Mouse (Mus musculus) liver, embryonic 16.5 days (tissue): ENCODE results near the gene Cc2d1a. TPM values are rescaled to one million over a fixed set of nuclear protein-coding genes. Genes with fewer than 3 reads are reported as not detected.
A peak's percentile ranks its signal among the peaks of the same experiment; 100 is the strongest.

Source experiments
- ATAC-seq: fragments of 200-750 bp; cut with Nextera tagmentation; 2 replicates; pipeline ENCODE4 v1.8.0; 2017; ENCODE audit warnings: low read depth, mild to moderate bottlenecking, moderate number of reproducible peaks, moderate library complexity
- H3K27ac ChIP-seq: fragments of 300-500 bp; sonication (generic); 2 replicates; pipeline ENCODE4 v1.5.1; 2014; ENCODE audit warnings: mild to moderate bottlenecking, low read length
- H3K27me3 ChIP-seq: fragments of 300-500 bp; sonication (generic); 2 replicates; pipeline ENCODE4 v1.6.1; 2014; ENCODE audit warnings: low read depth, low read length, mixed read lengths; ENCODE audit not compliant: control insufficient read depth, insufficient read depth
- H3K36me3 ChIP-seq: fragments of 300-500 bp; sonication (generic); 2 replicates; pipeline ENCODE4 v1.6.1; 2014; ENCODE audit warnings: mild to moderate bottlenecking; ENCODE audit not compliant: control insufficient read depth, insufficient read depth
- H3K4me1 ChIP-seq: fragments of 300-500 bp; sonication (generic); 2 replicates; pipeline ENCODE4 v1.6.1; 2014; ENCODE audit warnings: low read depth, low read length, mixed read lengths; ENCODE audit not compliant: control insufficient read depth
- H3K4me2 ChIP-seq: fragments of 300-500 bp; sonication (generic); 2 replicates; pipeline ENCODE4 v1.6.1; 2014; ENCODE audit warnings: low read depth, low read length, mixed read lengths
- H3K4me3 ChIP-seq: fragments of 300-500 bp; sonication (generic); 2 replicates; pipeline ENCODE4 v1.5.1; 2014; ENCODE audit warnings: low read depth, mild to moderate bottlenecking, low read length
- H3K9ac ChIP-seq: fragments of 300-500 bp; sonication (generic); 2 replicates; pipeline ENCODE4 v1.6.1; 2014; ENCODE audit warnings: low read depth, low read length
- H3K9me3 ChIP-seq: fragments of 300-500 bp; sonication (generic); replicated peaks from 2 replicates; pipeline ENCODE4 v1.6.1; 2016; ENCODE audit warnings: low read length; ENCODE audit not compliant: control insufficient read depth
- WGBS: fragments of 180-500 bp; shearing (Covaris S2); extraction: QIAGEN DNeasy Blood & Tissue Kit; methylation state at CpG from one replicate; pipeline ENCODE4 v1.1.7; 2014; ENCODE audit not compliant: insufficient replicate concordance; 5-methylcytosine and 5-hydroxymethylcytosine counted together
- polyA plus RNA-seq: library from polyadenylated mRNA; unstranded; fragments of >200 nt; fragmentation: Nextera tagmentation; extraction: Ambion mirVana; gene quantifications from 2 replicates; pipeline ENCODE4 v1.2.1, GENCODE M21; 2015

Cc2d1a gene
- polyA plus RNA-seq, 1 experiment from 2014 or later: 5.8 TPM

GRCm38 (mm10) chr8:84180530-84181190 lies 32.9 kb upstream of the Cc2d1a start:
- no peak overlapping the region for H3K9ac ChIP-seq
- no peak overlapping the region for H3K27ac ChIP-seq
- no peaks in the 10 kb centered on the region for H3K9me3 ChIP-seq
- peaks cover 13% of the 10 kb centered on the region for H3K4me1 ChIP-seq
- no peak overlapping the region for H3K4me3 ChIP-seq
- WGBS: 14% methylated on average over 16 of the region's 16 CpGs
- H3K36me3 ChIP-seq: no peaks in the 10 kb centered on the region
- peaks cover 21% of the 10 kb centered on the region for H3K27me3 ChIP-seq
- H3K4me2 ChIP-seq: peak overlapping the region; percentile 38; the same call in 1 of the 2 replicates
- peak; percentile 28; the same call in 1 of the 2 replicates for ATAC-seq

- ATAC-seq: no peak
- H3K9me3 ChIP-seq: no peaks in the 10 kb centered on the region
- no peak overlapping the region for H3K9ac ChIP-seq
Observed at GRCm38 (mm10) chr8:84179946-84180345, 32.2 kb upstream of the Cc2d1a start.

GRCm38 (mm10) chr8:84178592-84178991 lies 30.9 kb upstream of the Cc2d1a start:
- Histone ChIP-seq H3K4me1 (peaks cover 13% of the 10 kb centered on the region), H3K4me3 (no peak overlapping the region), H3K9me3 (no peaks in the 10 kb centered on the region), H3K27me3 (peaks cover 10% of the 10 kb centered on the region), H3K27ac (no peak overlapping the region), H3K9ac (no peak overlapping the region), H3K4me2 (no peak overlapping the region), H3K36me3 (no peaks in the 10 kb centered on the region)
- ATAC-seq: no peak
- 70% methylated on average over 8 of the region's 8 CpGs for WGBS

More at GRCm38 (mm10) chr8:84179946-84180345, 32.2 kb upstream of the Cc2d1a start:
- Histone ChIP-seq H3K27ac (no peak overlapping the region), H3K36me3 (no peaks in the 10 kb centered on the region), H3K4me1 (peaks cover 13% of the 10 kb centered on the region), H3K27me3 (peaks cover 21% of the 10 kb centered on the region), H3K4me2 (no peak overlapping the region), H3K4me3 (no peak overlapping the region)
- WGBS: 31% methylated on average over 4 of the region's 4 CpGs

DNA sequence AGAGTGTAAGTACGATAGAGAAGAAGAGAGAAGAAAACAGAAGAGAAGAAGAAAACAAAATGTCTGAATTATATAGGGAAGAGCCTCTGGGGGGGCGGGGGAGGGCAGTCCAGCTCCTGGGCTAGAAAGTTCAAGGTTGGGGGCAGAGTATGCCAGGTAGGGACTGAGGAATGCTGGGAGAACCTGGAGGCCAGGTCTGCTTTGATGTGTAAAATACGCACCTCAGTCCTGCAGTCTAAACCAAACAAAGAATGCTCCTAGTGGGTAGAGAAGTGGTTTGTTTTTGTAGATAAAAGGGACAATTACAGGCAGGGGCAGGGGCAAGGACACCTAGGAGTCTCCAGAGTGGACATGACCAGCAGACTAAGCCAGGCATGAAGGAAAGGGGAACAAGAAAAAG lies 29.7 kb upstream of the Cc2d1a start:
- no peak overlapping the region for H3K4me2 ChIP-seq
- peaks cover 7% of the 10 kb centered on the region for H3K4me1 ChIP-seq
- no peaks in the 10 kb centered on the region for H3K36me3 ChIP-seq
- 63% methylated on average over 3 of the region's 3 CpGs for WGBS
- no peaks in the 10 kb centered on the region for H3K27me3 ChIP-seq
- H3K27ac ChIP-seq: no peak overlapping the region
- H3K9me3 ChIP-seq: no peaks in the 10 kb centered on the region
- H3K9ac ChIP-seq: no peak overlapping the region
- H3K4me3 ChIP-seq: no peak overlapping the region
- no peak for ATAC-seq

DNA sequence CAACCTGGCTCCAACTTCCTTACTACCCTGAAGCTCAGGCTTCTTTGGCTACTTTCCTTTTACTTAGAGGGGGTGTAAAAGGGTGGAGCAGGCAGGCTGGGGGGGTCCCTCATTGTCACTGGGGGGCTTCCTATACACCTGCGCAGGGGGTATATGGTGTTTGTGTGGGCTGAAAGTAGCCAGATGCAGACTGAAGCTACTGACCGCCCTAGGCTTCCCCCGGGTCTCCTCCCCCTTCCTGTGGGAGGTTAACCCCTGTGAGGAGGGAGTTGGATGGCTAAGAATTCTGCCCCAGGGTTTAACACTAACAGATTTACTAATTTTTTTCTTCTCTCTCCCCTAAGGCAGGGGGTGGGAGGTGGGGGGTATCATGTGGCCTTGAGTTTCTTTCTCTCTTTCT lies 28.8 kb upstream of the Cc2d1a start:
- no peak for ATAC-seq
- no peaks in the 10 kb centered on the region for H3K27me3 ChIP-seq
- no peaks in the 10 kb centered on the region for H3K9me3 ChIP-seq
- no peak overlapping the region for H3K27ac ChIP-seq
- H3K9ac ChIP-seq: no peak overlapping the region
- no peaks in the 10 kb centered on the region for H3K36me3 ChIP-seq
- H3K4me2 ChIP-seq: no peak overlapping the region
- 12% methylated on average over 3 of the region's 3 CpGs for WGBS
- peaks cover 7% of the 10 kb centered on the region for H3K4me1 ChIP-seq
- no peak overlapping the region for H3K4me3 ChIP-seq

GRCm38 (mm10) chr8:84173861-84174260 lies 26.1 kb upstream of the Cc2d1a start:
- Histone ChIP-seq H3K9ac (no peak overlapping the region), H3K4me1 (no peaks in the 10 kb centered on the region; the same call in 1 of the 2 replicates), H3K4me3 (no peak overlapping the region), H3K36me3 (no peaks in the 10 kb centered on the region), H3K4me2 (no peak overlapping the region), H3K9me3 (no peaks in the 10 kb centered on the region), H3K27ac (no peak overlapping the region), H3K27me3 (no peaks in the 10 kb centered on the region)
- 66% methylated on average over 6 of the region's 6 CpGs for WGBS
- ATAC-seq: no peak

DNA sequence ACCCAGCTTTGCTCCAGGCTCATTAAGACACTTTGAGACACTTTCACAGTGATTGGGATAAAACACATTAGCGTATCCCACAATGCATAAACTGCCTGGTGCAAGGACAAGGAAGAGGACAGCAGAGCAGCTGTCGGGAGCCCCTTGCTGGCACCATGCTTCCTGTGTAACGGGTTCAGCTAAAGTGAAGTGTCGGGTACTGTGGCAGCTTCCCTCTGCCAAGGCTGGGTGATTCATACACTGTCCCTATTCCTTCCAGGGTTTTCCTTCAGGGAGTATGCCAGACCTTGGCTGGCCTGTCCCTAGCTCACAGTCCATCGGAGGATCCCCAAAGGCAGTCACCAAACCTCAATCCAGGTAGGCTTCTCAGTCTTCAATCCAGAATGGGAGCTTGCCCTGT lies 22.4 kb upstream of the Cc2d1a start:
- H3K9ac ChIP-seq: no peak overlapping the region
- 65% methylated on average over 5 of the region's 5 CpGs for WGBS

DNA sequence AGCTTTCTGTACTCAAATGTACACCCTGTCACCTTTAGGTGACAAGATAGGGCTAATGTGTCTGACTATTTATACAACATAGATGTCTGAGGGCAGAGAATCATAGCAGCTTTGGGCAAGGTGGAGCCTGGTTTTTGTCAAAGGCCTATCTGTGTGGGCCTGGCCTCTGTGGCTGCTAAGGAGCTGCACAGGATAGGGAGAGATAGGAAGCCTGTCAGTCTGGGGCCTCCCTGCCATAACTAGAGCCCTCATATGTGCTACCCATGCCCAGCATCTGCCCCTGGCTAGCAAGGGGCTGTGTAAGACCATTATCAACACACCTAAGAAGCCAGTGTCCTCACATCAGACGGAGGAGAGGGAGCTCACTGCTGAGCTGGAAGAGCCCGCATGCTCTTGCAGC lies 20.0 kb upstream of the Cc2d1a start:
- H3K36me3 ChIP-seq: no peaks in the 10 kb centered on the region
- H3K27ac ChIP-seq: no peak overlapping the region
- H3K4me2 ChIP-seq: no peak overlapping the region
- H3K4me1 ChIP-seq: no peaks in the 10 kb centered on the region
- H3K9ac ChIP-seq: no peak overlapping the region
- ATAC-seq: no peak
- WGBS: 59% methylated on average over 2 of the region's 2 CpGs
- H3K4me3 ChIP-seq: no peak overlapping the region
- H3K9me3 ChIP-seq: no peaks in the 10 kb centered on the region
- no peaks in the 10 kb centered on the region for H3K27me3 ChIP-seq

More for the DNA sequence above, 22.4 kb upstream of the Cc2d1a start:
- no peak for ATAC-seq
- no peak overlapping the region for H3K4me3 ChIP-seq
- no peaks in the 10 kb centered on the region for H3K4me1 ChIP-seq
- H3K9me3 ChIP-seq: no peaks in the 10 kb centered on the region
- H3K36me3 ChIP-seq: no peaks in the 10 kb centered on the region
- H3K4me2 ChIP-seq: no peak overlapping the region
- no peak overlapping the region for H3K27ac ChIP-seq
- H3K27me3 ChIP-seq: no peaks in the 10 kb centered on the region

- H3K9me3 ChIP-seq: no peaks in the 10 kb centered on the region
- no peaks in the 10 kb centered on the region for H3K27me3 ChIP-seq
- H3K4me3 ChIP-seq: no peak overlapping the region
- H3K36me3 ChIP-seq: no peaks in the 10 kb centered on the region
- H3K27ac ChIP-seq: no peak overlapping the region
- no peak overlapping the region for H3K9ac ChIP-seq
- WGBS: 59% methylated on average over 4 of the region's 4 CpGs
- H3K4me1 ChIP-seq: no peaks in the 10 kb centered on the region
- H3K4me2 ChIP-seq: no peak overlapping the region
- ATAC-seq: no peak
Observed at GRCm38 (mm10) chr8:84157620-84158019, 9.9 kb upstream of the Cc2d1a start.
